Mouse (Mus musculus): ENCODE data around the gene Uvrag. TPM values are rescaled to one million over a fixed set of nuclear protein-coding genes. Genes with fewer than 3 reads are reported as not detected.

Uvrag gene
- polyA plus RNA-seq, 1 experiment, result 40.2 TPM

- no peak for TF ChIP-seq POLR2A (IDR thresholded peaks at IDR 0.05; ENCODE audit: low read depth, low read length)
- TF ChIP-seq CTCF (IDR thresholded peaks at IDR 0.05; ENCODE audit: borderline replicate concordance, insufficient read depth, low read length), result no peak
- Histone ChIP-seq H3K27ac (ENCODE audit: insufficient read depth, low read length) (no peak overlapping the region), H3K4me1 (ENCODE audit: control insufficient read depth, insufficient read depth, low read length) (no peaks in the 10 kb centered on the region), H3K4me3 (ENCODE audit: insufficient read depth, low read length) (no peak overlapping the region)
Measured at GRCm38 (mm10) chr7:98851220-98851619, 289.7 kb downstream of the Uvrag start.

- H3K27ac ChIP-seq (ENCODE audit: insufficient read depth, low read length), result no peak overlapping the region
- TF ChIP-seq POLR2A (IDR thresholded peaks at IDR 0.05; ENCODE audit: low read depth, low read length) (no peak), CTCF (IDR thresholded peaks at IDR 0.05; ENCODE audit: borderline replicate concordance, insufficient read depth, low read length) (no peak)
- H3K4me3 ChIP-seq (ENCODE audit: insufficient read depth, low read length), result no peak overlapping the region
- H3K4me1 ChIP-seq (ENCODE audit: control insufficient read depth, insufficient read depth, low read length), result no peaks in the 10 kb centered on the region
Measured at GRCm38 (mm10) chr7:98850388-98850787, 290.6 kb downstream of the Uvrag start.

GRCm38 (mm10) chr7:98848899-98849640 is 291.9 kb downstream of the Uvrag start:
- Histone ChIP-seq H3K27ac (ENCODE audit: insufficient read depth, low read length) (no peak overlapping the region), H3K4me1 (ENCODE audit: control insufficient read depth, insufficient read depth, low read length) (no peaks in the 10 kb centered on the region), H3K4me3 (ENCODE audit: insufficient read depth, low read length) (no peak overlapping the region)
- no peak for TF ChIP-seq CTCF (IDR thresholded peaks at IDR 0.05; ENCODE audit: borderline replicate concordance, insufficient read depth, low read length)
- no peak for TF ChIP-seq POLR2A (IDR thresholded peaks at IDR 0.05; ENCODE audit: low read depth, low read length)

GRCm38 (mm10) chr7:98843649-98844048 is 297.3 kb downstream of the Uvrag start:
- TF ChIP-seq POLR2A (IDR thresholded peaks at IDR 0.05; ENCODE audit: low read depth, low read length) (no peak), CTCF (IDR thresholded peaks at IDR 0.05; ENCODE audit: borderline replicate concordance, insufficient read depth, low read length) (no peak)
- H3K27ac ChIP-seq (ENCODE audit: insufficient read depth, low read length), result no peak overlapping the region
- H3K4me3 ChIP-seq (ENCODE audit: insufficient read depth, low read length), result no peak overlapping the region
- H3K4me1 ChIP-seq (ENCODE audit: control insufficient read depth, insufficient read depth, low read length), result no peaks in the 10 kb centered on the region

GRCm38 (mm10) chr7:98842997-98843396 is 297.9 kb downstream of the Uvrag start:
- TF ChIP-seq CTCF (IDR thresholded peaks at IDR 0.05; ENCODE audit: borderline replicate concordance, insufficient read depth, low read length) (no peak), POLR2A (IDR thresholded peaks at IDR 0.05; ENCODE audit: low read depth, low read length) (no peak)
- Histone ChIP-seq H3K27ac (ENCODE audit: insufficient read depth, low read length) (no peak overlapping the region), H3K4me3 (ENCODE audit: insufficient read depth, low read length) (no peak overlapping the region), H3K4me1 (ENCODE audit: control insufficient read depth, insufficient read depth, low read length) (no peaks in the 10 kb centered on the region)

GRCm38 (mm10) chr7:98841802-98842201 is 299.1 kb downstream of the Uvrag start:
- H3K4me1 ChIP-seq (ENCODE audit: control insufficient read depth, insufficient read depth, low read length), result no peaks in the 10 kb centered on the region
- H3K4me3 ChIP-seq (ENCODE audit: insufficient read depth, low read length), result no peak overlapping the region
- no peak for TF ChIP-seq POLR2A (IDR thresholded peaks at IDR 0.05; ENCODE audit: low read depth, low read length)
- H3K27ac ChIP-seq (ENCODE audit: insufficient read depth, low read length), result no peak overlapping the region

GRCm38 (mm10) chr7:98840771-98841170 is 300.2 kb downstream of the Uvrag start:
- H3K4me3 ChIP-seq (ENCODE audit: insufficient read depth, low read length), result no peak overlapping the region
- H3K4me1 ChIP-seq (ENCODE audit: control insufficient read depth, insufficient read depth, low read length), result no peaks in the 10 kb centered on the region
- H3K27ac ChIP-seq (ENCODE audit: insufficient read depth, low read length), result no peak overlapping the region
- no peak for TF ChIP-seq CTCF (IDR thresholded peaks at IDR 0.05; ENCODE audit: borderline replicate concordance, insufficient read depth, low read length)
- no peak for TF ChIP-seq POLR2A (IDR thresholded peaks at IDR 0.05; ENCODE audit: low read depth, low read length)

GRCm38 (mm10) chr7:98839312-98839711 is 301.6 kb downstream of the Uvrag start:
- Histone ChIP-seq H3K4me1 (ENCODE audit: control insufficient read depth, insufficient read depth, low read length) (no peaks in the 10 kb centered on the region), H3K27ac (ENCODE audit: insufficient read depth, low read length) (no peak overlapping the region), H3K4me3 (ENCODE audit: insufficient read depth, low read length) (peak overlapping the region; percentile 44)
- TF ChIP-seq POLR2A (IDR thresholded peaks at IDR 0.05; ENCODE audit: low read depth, low read length) (no peak), CTCF (IDR thresholded peaks at IDR 0.05; ENCODE audit: borderline replicate concordance, insufficient read depth, low read length) (no peak)

GRCm38 (mm10) chr7:98838729-98839141 is 302.2 kb downstream of the Uvrag start:
- no peaks in the 10 kb centered on the region for H3K4me1 ChIP-seq (ENCODE audit: control insufficient read depth, insufficient read depth, low read length)
- TF ChIP-seq POLR2A (IDR thresholded peaks at IDR 0.05; ENCODE audit: low read depth, low read length), result no peak
- peak; percentile 33; the same call in 1 of the 2 replicates for TF ChIP-seq CTCF (IDR thresholded peaks at IDR 0.05; ENCODE audit: borderline replicate concordance, insufficient read depth, low read length)
- no peak overlapping the region for H3K27ac ChIP-seq (ENCODE audit: insufficient read depth, low read length)

GRCm38 (mm10) chr7:98837901-98838300 is 303.0 kb downstream of the Uvrag start:
- no peaks in the 10 kb centered on the region for H3K4me1 ChIP-seq (ENCODE audit: control insufficient read depth, insufficient read depth, low read length)
- H3K4me3 ChIP-seq (ENCODE audit: insufficient read depth, low read length), result peak overlapping the region; percentile 44; the same call in 1 of the 2 replicates
- H3K27ac ChIP-seq (ENCODE audit: insufficient read depth, low read length), result no peak overlapping the region
- peak; percentile 19; the same call in 1 of the 2 replicates for TF ChIP-seq CTCF (IDR thresholded peaks at IDR 0.05; ENCODE audit: borderline replicate concordance, insufficient read depth, low read length)
- TF ChIP-seq POLR2A (IDR thresholded peaks at IDR 0.05; ENCODE audit: low read depth, low read length), result no peak

More at GRCm38 (mm10) chr7:98838729-98839141, 302.2 kb downstream of the Uvrag start:
- peak overlapping the region; percentile 44 for H3K4me3 ChIP-seq (ENCODE audit: insufficient read depth, low read length)
